Mouse (Mus musculus) forebrain, embryonic 14.5 days (tissue): ENCODE measurements around the gene Klf11. TPM values are rescaled to one million over a fixed set of nuclear protein-coding genes. Genes with fewer than 3 reads are reported as not detected.
"Not testable (repeated sequence)": the region's sequence is repeated elsewhere in the genome, so short reads cannot be mapped to it uniquely, and the experiment has no call there.

Experiments
- ATAC-seq: fragments of 200-750 bp; cut with Nextera tagmentation; 2 replicates; pipeline ENCODE4 v1.8.0; 2017; ENCODE audit warnings: mild to moderate bottlenecking, moderate library complexity
- DNase-seq: peaks from one replicate; pipeline ENCODE4 v3.0.0-alpha.2; 2015; ENCODE audit warnings: low spot score
- H3K27ac ChIP-seq: fragments of 300-500 bp; sonication (generic); 2 replicates; pipeline ENCODE4 v1.5.1; 2014; ENCODE audit warnings: low read depth, mild to moderate bottlenecking, control low read depth, low read length, moderate library complexity
- H3K27me3 ChIP-seq: fragments of 300-500 bp; sonication (generic); replicated peaks from 2 replicates; pipeline ENCODE4 v1.6.1; 2014; ENCODE audit warnings: low read length, control low read depth, mixed read lengths; ENCODE audit not compliant: control insufficient read depth, insufficient read depth
- H3K36me3 ChIP-seq: fragments of 300-500 bp; sonication (generic); 2 replicates; pipeline ENCODE4 v1.6.1; 2014; ENCODE audit warnings: low read length, control low read depth; ENCODE audit not compliant: control insufficient read depth, insufficient read depth
- H3K4me1 ChIP-seq: fragments of 300-500 bp; sonication (generic); 2 replicates; pipeline ENCODE4 v1.6.1; 2014; ENCODE audit warnings: antibody characterized with exemption, low read length, control low read depth; ENCODE audit not compliant: control insufficient read depth, insufficient read depth
- H3K4me2 ChIP-seq: fragments of 300-500 bp; sonication (generic); 2 replicates; pipeline ENCODE4 v1.6.1; 2014; ENCODE audit warnings: mild to moderate bottlenecking, control low read depth, low read length
- H3K4me3 ChIP-seq: fragments of 300-500 bp; sonication (generic); 2 replicates; pipeline ENCODE4 v1.5.1; 2014; ENCODE audit warnings: low read depth, low read length, control low read depth
- H3K9ac ChIP-seq: fragments of 300-500 bp; sonication (generic); 2 replicates; pipeline ENCODE4 v1.6.1; 2014; ENCODE audit warnings: mild to moderate bottlenecking, low read length, control low read depth, moderate library complexity
- H3K9me3 ChIP-seq: fragments of 300-500 bp; sonication (generic); replicated peaks from 2 replicates; pipeline ENCODE4 v1.6.1; 2016; ENCODE audit warnings: low read length, control low read depth, mixed read lengths; ENCODE audit not compliant: control insufficient read depth
- WGBS: fragments of 180-500 bp; shearing (Covaris S2); extraction: QIAGEN DNeasy Blood & Tissue Kit; methylation state at CpG from one replicate; pipeline ENCODE4 v1.1.7; 2014; 5-methylcytosine and 5-hydroxymethylcytosine counted together
- polyA plus RNA-seq: library from polyadenylated mRNA; unstranded; fragments of >200 nt; fragmentation: Nextera tagmentation; extraction: Ambion mirVana; gene quantifications from 2 replicates; pipeline ENCODE4 v1.2.1, GENCODE M21; 2014

Klf11 gene
- polyA plus RNA-seq, 1 experiment from 2014 or later: 14.8 TPM

- H3K9me3 ChIP-seq: no peaks in the 10 kb centered on the region
- peaks cover 10% of the 10 kb centered on the region; the same call in 1 of the 2 replicates for H3K27me3 ChIP-seq
- H3K4me2 ChIP-seq: no peak overlapping the region
- H3K9ac ChIP-seq: no peak overlapping the region
- H3K4me3 ChIP-seq: no peak overlapping the region
- H3K4me1 ChIP-seq: no peaks in the 10 kb centered on the region
- 78% methylated on average over 11 of the region's 11 CpGs for WGBS
- DNase-seq: no peak
- ATAC-seq: no peak
- H3K27ac ChIP-seq: no peak overlapping the region
- H3K36me3 ChIP-seq: no peaks in the 10 kb centered on the region
Measured at GRCm38 (mm10) chr12:24686696-24687346, 35.7 kb downstream of the Klf11 start.

- Histone ChIP-seq H3K4me3 (no peak overlapping the region), H3K4me2 (no peak overlapping the region), H3K9me3 (no peaks in the 10 kb centered on the region), H3K27ac (no peak overlapping the region), H3K27me3 (no peaks in the 10 kb centered on the region), H3K9ac (no peak overlapping the region), H3K4me1 (no peaks in the 10 kb centered on the region), H3K36me3 (no peaks in the 10 kb centered on the region)
- no peak for DNase-seq
- ATAC-seq: no peak
- WGBS: 84% methylated on average over 3 of the region's 3 CpGs
Measured at GRCm38 (mm10) chr12:24690351-24690750, 39.3 kb downstream of the Klf11 start.

GRCm38 (mm10) chr12:24696500-24697483, 45.7 kb downstream of the Klf11 start:
- no peak overlapping the region for H3K4me2 ChIP-seq
- H3K9me3 ChIP-seq: no peaks in the 10 kb centered on the region
- DNase-seq (peak; percentile 90), ATAC-seq (peak; percentile 90)
- no peaks in the 10 kb centered on the region for H3K4me1 ChIP-seq
- H3K36me3 ChIP-seq: no peaks in the 10 kb centered on the region
- WGBS: 41% methylated on average over 16 of the region's 16 CpGs
- H3K27ac ChIP-seq: no peak overlapping the region
- H3K4me3 ChIP-seq: no peak overlapping the region
- no peaks in the 10 kb centered on the region for H3K27me3 ChIP-seq
- no peak overlapping the region for H3K9ac ChIP-seq

- 60% methylated on average over 8 of the region's 8 CpGs for WGBS
- H3K27ac ChIP-seq: no peak overlapping the region
- no peaks in the 10 kb centered on the region for H3K27me3 ChIP-seq
- H3K4me2 ChIP-seq: no peak overlapping the region
- no peaks in the 10 kb centered on the region for H3K36me3 ChIP-seq
- H3K4me1 ChIP-seq: no peaks in the 10 kb centered on the region
- no peak overlapping the region for H3K4me3 ChIP-seq
- no peak overlapping the region for H3K9ac ChIP-seq
- ATAC-seq (peak; percentile 54), DNase-seq (no peak)
- no peaks in the 10 kb centered on the region for H3K9me3 ChIP-seq
Measured at GRCm38 (mm10) chr12:24697484-24698204, 46.6 kb downstream of the Klf11 start.

GRCm38 (mm10) chr12:24698514-24698913, 47.4 kb downstream of the Klf11 start:
- Histone ChIP-seq H3K27ac (no peak overlapping the region), H3K27me3 (no peaks in the 10 kb centered on the region), H3K4me3 (no peak overlapping the region), H3K36me3 (no peaks in the 10 kb centered on the region), H3K9ac (no peak overlapping the region), H3K4me1 (no peaks in the 10 kb centered on the region), H3K9me3 (no peaks in the 10 kb centered on the region), H3K4me2 (no peak overlapping the region)
- WGBS: 81% methylated on average over 3 of the region's 3 CpGs
- ATAC-seq: no peak
- no peak for DNase-seq

GRCm38 (mm10) chr12:24699578-24699977, 48.5 kb downstream of the Klf11 start:
- no peaks in the 10 kb centered on the region for H3K27me3 ChIP-seq
- H3K4me1 ChIP-seq: no peaks in the 10 kb centered on the region
- no peak overlapping the region for H3K4me3 ChIP-seq
- no peak overlapping the region for H3K9ac ChIP-seq
- DNase-seq (no peak), ATAC-seq (no peak)
- H3K4me2 ChIP-seq: no peak overlapping the region
- no peaks in the 10 kb centered on the region for H3K36me3 ChIP-seq
- no peak overlapping the region for H3K27ac ChIP-seq
- 76% methylated on average over 10 of the region's 10 CpGs for WGBS
- H3K9me3 ChIP-seq: no peaks in the 10 kb centered on the region

GRCm38 (mm10) chr12:24701621-24702020, 50.5 kb downstream of the Klf11 start:
- not testable (repeated sequence) for ATAC-seq, H3K9me3 ChIP-seq, H3K27ac ChIP-seq, H3K36me3 ChIP-seq, H3K4me2 ChIP-seq, H3K9ac ChIP-seq, H3K4me3 ChIP-seq, DNase-seq, H3K27me3 ChIP-seq, H3K4me1 ChIP-seq
- 89% methylated on average over 9 of the region's 9 CpGs for WGBS

- Histone ChIP-seq H3K4me1 (peaks cover 9% of the 10 kb centered on the region), H3K4me3 (no peak overlapping the region), H3K27me3 (no peaks in the 10 kb centered on the region), H3K36me3 (no peaks in the 10 kb centered on the region), H3K27ac (no peak overlapping the region), H3K9ac (no peak overlapping the region), H3K9me3 (no peaks in the 10 kb centered on the region), H3K4me2 (no peak overlapping the region)
- ATAC-seq (no peak), DNase-seq (no peak)
- WGBS: 90% methylated on average over 3 of the region's 3 CpGs
Measured at GRCm38 (mm10) chr12:24703013-24703412, 51.9 kb downstream of the Klf11 start.
